Mouse (Mus musculus) heart, postnatal 4 days (tissue): ENCODE measurements around the gene Fyn. TPM values are rescaled to one million over a fixed set of nuclear protein-coding genes. Genes with fewer than 3 reads are reported as not detected.

Source experiments
- DNase-seq: peaks from one replicate; pipeline ENCODE4 v3.0.0; 2021
- total RNA-seq, 2 experiments: library from RNA; stranded (reverse); gene quantifications; 2 replicates each; pipeline ENCODE4 v1.2.3; 2021

Gene Fyn
- total RNA-seq, 2 experiments from 2014 or later, result 51.2 to 53.0 TPM

- DNase-seq, result no peak
Observed at GRCm38 (mm10) chr10:39540012-39540647, 171.5 kb downstream of the Fyn start.

- DNase-seq, result no peak
Observed at GRCm38 (mm10) chr10:39540995-39541394, 172.3 kb downstream of the Fyn start.

GRCm38 (mm10) chr10:39541451-39541874, 172.8 kb downstream of the Fyn start:
- DNase-seq, result no peak

- no peak for DNase-seq
Observed at GRCm38 (mm10) chr10:39541951-39542521, 173.4 kb downstream of the Fyn start.

GRCm38 (mm10) chr10:39542535-39543257, 174.0 kb downstream of the Fyn start:
- peak; percentile 67 for DNase-seq

- no peak for DNase-seq
Observed at GRCm38 (mm10) chr10:39543258-39543770, 174.7 kb downstream of the Fyn start.

GRCm38 (mm10) chr10:39547369-39548074, 178.9 kb downstream of the Fyn start:
- DNase-seq, result no peak

GRCm38 (mm10) chr10:39550791-39551190, 182.1 kb downstream of the Fyn start:
- DNase-seq, result no peak

- DNase-seq, result no peak
Observed at GRCm38 (mm10) chr10:39551637-39552185, 183.1 kb downstream of the Fyn start.

GRCm38 (mm10) chr10:39552351-39552814, 183.7 kb downstream of the Fyn start:
- DNase-seq, result no peak

GRCm38 (mm10) chr10:39552903-39553302, 184.2 kb downstream of the Fyn start:
- no peak for DNase-seq

- DNase-seq, result no peak
Observed at GRCm38 (mm10) chr10:39555289-39555715, 186.6 kb downstream of the Fyn start.

GRCm38 (mm10) chr10:39555740-39556139, 187.1 kb downstream of the Fyn start:
- DNase-seq, result no peak

- DNase-seq, result no peak
Observed at GRCm38 (mm10) chr10:39557360-39557759, 188.7 kb downstream of the Fyn start.

GRCm38 (mm10) chr10:39557851-39558250, 189.2 kb downstream of the Fyn start:
- peak; percentile 33 for DNase-seq

GRCm38 (mm10) chr10:39558492-39559005, 189.9 kb downstream of the Fyn start:
- no peak for DNase-seq

- DNase-seq, result no peak
Observed at GRCm38 (mm10) chr10:39559321-39559720, 190.7 kb downstream of the Fyn start.

- DNase-seq, result no peak
Observed at GRCm38 (mm10) chr10:39562383-39562782, 193.7 kb downstream of the Fyn start.

- DNase-seq, result no peak
Observed at GRCm38 (mm10) chr10:39563552-39564223, 195.0 kb downstream of the Fyn start.

GRCm38 (mm10) chr10:39566901-39567300, 198.2 kb downstream of the Fyn start:
- DNase-seq, result no peak

- peak; percentile 27 for DNase-seq
Observed at GRCm38 (mm10) chr10:39568991-39569390, 200.3 kb downstream of the Fyn start.
